Mouse (Mus musculus): ENCODE data around the gene Pon2.
"Not testable (repeated sequence)": the region's sequence is repeated elsewhere in the genome, so short reads cannot be mapped to it uniquely, and the experiment has no call there.

Gene Pon2

GRCm38 (mm10) chr6:5298092-5298554, at the start of gene Pon2:
TSS of gene Pon2 (minus strand) at chr6:5298455.
- DNase-seq (ENCODE audit: extremely low read depth, low read depth), result peak; percentile 59

- DNase-seq (ENCODE audit: extremely low read depth, low read depth), result no peak
Measured at GRCm38 (mm10) chr6:5344255-5344654, 46.0 kb upstream of the Pon2 start.

GRCm38 (mm10) chr6:5339283-5339682, 41.0 kb upstream of the Pon2 start:
- DNase-seq (ENCODE audit: extremely low read depth, low read depth), result not testable (repeated sequence)

GRCm38 (mm10) chr6:5338781-5339180, 40.5 kb upstream of the Pon2 start:
- not testable (repeated sequence) for DNase-seq (ENCODE audit: extremely low read depth, low read depth)

- DNase-seq (ENCODE audit: extremely low read depth, low read depth), result not testable (repeated sequence)
Measured at GRCm38 (mm10) chr6:5336016-5336415, 37.8 kb upstream of the Pon2 start.

GRCm38 (mm10) chr6:5334021-5334420, 35.8 kb upstream of the Pon2 start:
- DNase-seq (ENCODE audit: extremely low read depth, low read depth), result no peak

- DNase-seq (ENCODE audit: extremely low read depth, low read depth), result no peak
Measured at GRCm38 (mm10) chr6:5332560-5333150, 34.4 kb upstream of the Pon2 start.

GRCm38 (mm10) chr6:5325122-5325521, 26.9 kb upstream of the Pon2 start:
- DNase-seq (ENCODE audit: extremely low read depth, low read depth), result no peak

GRCm38 (mm10) chr6:5324101-5324500, 25.8 kb upstream of the Pon2 start:
- not testable (repeated sequence) for DNase-seq (ENCODE audit: extremely low read depth, low read depth)

- DNase-seq (ENCODE audit: extremely low read depth, low read depth), result no peak
Measured at GRCm38 (mm10) chr6:5316630-5317029, 18.4 kb upstream of the Pon2 start.

GRCm38 (mm10) chr6:5315053-5315759, 17.0 kb upstream of the Pon2 start:
- DNase-seq (ENCODE audit: extremely low read depth, low read depth), result peak; percentile 99

- DNase-seq (ENCODE audit: extremely low read depth, low read depth), result peak; percentile 76
Measured at GRCm38 (mm10) chr6:5313951-5314590, 15.8 kb upstream of the Pon2 start.

GRCm38 (mm10) chr6:5310491-5310890, 12.2 kb upstream of the Pon2 start:
- DNase-seq (ENCODE audit: extremely low read depth, low read depth), result no peak

- DNase-seq (ENCODE audit: extremely low read depth, low read depth), result no peak
Measured at GRCm38 (mm10) chr6:5309595-5310197, 11.4 kb upstream of the Pon2 start.

GRCm38 (mm10) chr6:5305926-5306325, 7.7 kb upstream of the Pon2 start:
- no peak for DNase-seq (ENCODE audit: extremely low read depth, low read depth)

- no peak for DNase-seq (ENCODE audit: extremely low read depth, low read depth)
Measured at GRCm38 (mm10) chr6:5304956-5305355, 6.7 kb upstream of the Pon2 start.

- DNase-seq (ENCODE audit: extremely low read depth, low read depth), result no peak
Measured at GRCm38 (mm10) chr6:5300629-5301028, 2.4 kb upstream of the Pon2 start.

GRCm38 (mm10) chr6:5299561-5299960, 1.3 kb upstream of the Pon2 start:
- DNase-seq (ENCODE audit: extremely low read depth, low read depth), result no peak

GRCm38 (mm10) chr6:5297321-5298091, 749 bp downstream of the Pon2 start:
- DNase-seq (ENCODE audit: extremely low read depth, low read depth), result peak; percentile 92

GRCm38 (mm10) chr6:5296067-5296466, 2.2 kb downstream of the Pon2 start:
- DNase-seq (ENCODE audit: extremely low read depth, low read depth), result no peak
